Mouse (Mus musculus): ENCODE measurements around the gene Phkb. TPM values are rescaled to one million over a fixed set of nuclear protein-coding genes. Genes with fewer than 3 reads are reported as not detected.
"Not testable (repeated sequence)": the region's sequence is repeated elsewhere in the genome, so short reads cannot be mapped to it uniquely, and the experiment has no call there.

The Phkb gene
- polyA plus RNA-seq (2012; rRNA removed), result 6.8 and 7.4 TPM in 2 replicates

DNA sequence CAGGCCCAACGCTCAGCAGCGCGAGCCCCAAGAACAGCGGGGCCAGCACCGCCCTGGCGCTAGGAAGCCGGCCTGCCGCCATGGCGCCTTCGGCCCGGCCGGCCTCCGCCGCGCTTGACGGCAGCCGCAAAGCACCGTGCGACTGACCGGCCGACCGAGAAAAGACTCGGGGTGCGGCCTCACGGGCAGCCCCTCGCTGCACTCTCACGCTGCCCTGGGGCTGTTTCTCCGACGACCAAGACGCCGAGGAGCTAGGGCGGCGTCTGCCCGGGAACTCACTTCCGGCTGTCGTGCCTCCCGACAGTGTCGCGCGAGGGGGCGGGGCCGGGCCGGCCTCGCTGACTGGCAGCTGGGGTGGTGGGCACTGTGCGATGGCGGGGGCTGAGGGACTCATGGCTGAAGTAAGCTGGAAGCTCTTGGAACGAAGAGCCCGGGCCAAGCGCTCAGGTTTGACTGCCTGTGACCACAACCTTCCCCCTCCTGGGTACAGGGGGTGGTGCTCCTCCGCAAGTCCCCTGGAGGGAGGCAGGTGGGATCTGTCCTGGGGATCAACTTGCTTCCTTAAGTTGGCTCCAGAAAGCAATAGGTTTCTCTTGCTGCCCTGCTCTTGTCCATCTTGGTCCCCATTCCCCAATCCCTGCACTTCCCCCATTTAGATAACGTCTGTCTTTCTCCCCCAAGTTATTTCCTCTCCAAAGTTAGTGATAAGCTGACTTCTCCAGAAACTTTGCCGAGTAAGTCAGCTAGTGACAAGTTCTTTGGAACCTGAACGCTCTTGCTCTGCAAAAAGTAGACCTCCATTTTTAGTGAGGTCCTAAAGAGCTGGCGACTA is at the start of gene Phkb, which contains the start of gene Itfg1:
Phkb (plus strand) TSS at position 303 of the 832 bp plus-strand sequence.
Itfg1 (minus strand) TSS at position 265 of the 832 bp plus-strand sequence.
- H3K4me3 ChIP-seq (ENCODE audit: control insufficient read depth, insufficient read depth, low read length), result peak within 1 kb of the TSS; percentile 64
- H3K27me3 ChIP-seq (ENCODE audit: control insufficient read depth, insufficient read depth, low read length), result no peaks in the 10 kb centered on the region
- TF ChIP-seq CTCF (IDR thresholded peaks at IDR 0.05; ENCODE audit: borderline replicate concordance, control insufficient read depth, extremely low read depth, insufficient read depth, low read length, poor library complexity) (no peak), POLR2A (IDR thresholded peaks at IDR 0.05; ENCODE audit: control insufficient read depth, extremely low read depth, insufficient read depth, low read length, poor library complexity) (peak; percentile 83)
- 0 out of 2 replicates have a peak, but pooled peaks cover under 1% of the 10 kb centered on the region for H3K36me3 ChIP-seq (ENCODE audit: control insufficient read depth, insufficient read depth, low read length)
- under 1% methylated on average over 54 of the region's 54 CpGs for WGBS
- no peak within 1 kb of the TSS for H3K27ac ChIP-seq (ENCODE audit: control insufficient read depth, insufficient read depth, low read length)
- peaks cover 6% of the 10 kb centered on the region for H3K4me1 ChIP-seq (replicated peaks; ENCODE audit: control insufficient read depth, insufficient read depth, low read length)
- DNase-seq, result peak; percentile 94

DNA sequence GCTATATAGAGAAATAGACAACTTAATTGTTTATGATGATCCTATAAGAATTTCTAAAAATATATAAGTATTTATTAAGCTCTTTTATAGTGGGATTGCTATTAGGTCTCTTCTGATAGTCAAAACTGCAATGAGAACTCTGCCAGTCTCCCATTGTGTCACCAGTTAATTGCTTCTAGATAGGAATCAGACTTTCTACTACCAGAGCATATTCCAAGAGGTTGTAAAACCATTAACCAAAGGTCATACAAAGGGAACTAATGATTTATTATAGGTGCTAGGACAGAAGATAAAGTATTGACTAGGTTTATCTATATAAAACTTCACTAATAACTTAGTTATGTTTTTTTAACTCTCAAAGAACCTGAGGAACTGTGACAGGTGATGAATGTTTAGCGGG is 44.4 kb upstream of the Phkb start:
- H3K4me1 ChIP-seq (replicated peaks; ENCODE audit: control insufficient read depth, insufficient read depth, low read length); H3K27ac ChIP-seq (ENCODE audit: control insufficient read depth, insufficient read depth, low read length); H3K4me3 ChIP-seq (ENCODE audit: control insufficient read depth, insufficient read depth, low read length); H3K27me3 ChIP-seq (ENCODE audit: control insufficient read depth, insufficient read depth, low read length); DNase-seq; H3K36me3 ChIP-seq (ENCODE audit: control insufficient read depth, insufficient read depth, low read length): not testable (repeated sequence)
- WGBS, result 100% methylated on average over 1 of the region's 1 CpGs

DNA sequence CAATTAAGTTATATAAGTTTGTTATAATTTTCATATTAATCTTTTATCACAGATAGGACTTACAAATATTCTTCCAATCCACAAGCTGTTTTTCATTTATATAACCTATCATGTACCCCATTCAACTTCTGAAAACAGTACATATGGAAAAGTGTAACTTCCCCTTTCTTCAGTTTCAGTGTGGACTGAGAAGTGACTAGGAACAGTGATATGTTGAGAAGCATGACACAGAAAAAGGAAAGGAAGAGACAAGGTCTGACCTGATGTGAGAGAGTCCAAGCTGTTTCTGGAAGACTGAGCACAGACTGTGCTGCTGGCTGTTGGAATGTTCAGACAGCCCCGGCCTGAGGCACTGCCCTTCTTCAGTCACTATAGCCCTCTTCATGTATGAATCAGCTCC is 40.6 kb upstream of the Phkb start:
- Histone ChIP-seq H3K4me1 (replicated peaks; ENCODE audit: control insufficient read depth, insufficient read depth, low read length) (no peaks in the 10 kb centered on the region), H3K36me3 (ENCODE audit: control insufficient read depth, insufficient read depth, low read length) (no peaks in the 10 kb centered on the region), H3K27ac (ENCODE audit: control insufficient read depth, insufficient read depth, low read length) (no peak overlapping the region), H3K4me3 (ENCODE audit: control insufficient read depth, insufficient read depth, low read length) (no peak overlapping the region), H3K27me3 (ENCODE audit: control insufficient read depth, insufficient read depth, low read length) (no peaks in the 10 kb centered on the region)
- no peak for TF ChIP-seq CTCF (IDR thresholded peaks at IDR 0.05; ENCODE audit: borderline replicate concordance, control insufficient read depth, extremely low read depth, insufficient read depth, low read length, poor library complexity)
- no peak for TF ChIP-seq POLR2A (IDR thresholded peaks at IDR 0.05; ENCODE audit: control insufficient read depth, extremely low read depth, insufficient read depth, low read length, poor library complexity)
- WGBS, result 65% methylated on average over 1 of the region's 1 CpGs
- DNase-seq, result no peak

DNA sequence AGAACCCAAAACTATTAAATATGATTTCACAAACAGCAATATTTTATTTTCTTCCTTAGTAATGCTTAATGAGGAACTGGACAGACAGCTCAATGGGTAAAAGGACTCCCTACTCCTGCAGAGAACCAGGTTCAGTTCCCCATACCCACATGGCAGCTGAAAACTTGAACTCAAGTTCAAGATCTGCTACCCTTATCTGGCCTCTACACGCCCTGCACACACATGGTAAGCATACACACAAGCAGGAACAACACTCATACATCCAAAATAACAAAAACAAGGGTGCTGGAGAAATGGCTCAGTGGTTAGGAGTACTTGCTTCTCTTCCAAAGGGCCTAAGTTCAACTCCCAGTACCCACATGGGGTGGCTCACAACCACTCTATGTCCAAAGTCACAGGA is 39.4 kb upstream of the Phkb start:
- H3K36me3 ChIP-seq (ENCODE audit: control insufficient read depth, insufficient read depth, low read length), result no peaks in the 10 kb centered on the region
- DNase-seq, result no peak
- no peak overlapping the region for H3K27ac ChIP-seq (ENCODE audit: control insufficient read depth, insufficient read depth, low read length)
- H3K4me3 ChIP-seq (ENCODE audit: control insufficient read depth, insufficient read depth, low read length), result no peak overlapping the region
- no peak for TF ChIP-seq POLR2A (IDR thresholded peaks at IDR 0.05; ENCODE audit: control insufficient read depth, extremely low read depth, insufficient read depth, low read length, poor library complexity)
- no peak for TF ChIP-seq CTCF (IDR thresholded peaks at IDR 0.05; ENCODE audit: borderline replicate concordance, control insufficient read depth, extremely low read depth, insufficient read depth, low read length, poor library complexity)
- H3K4me1 ChIP-seq (replicated peaks; ENCODE audit: control insufficient read depth, insufficient read depth, low read length), result no peaks in the 10 kb centered on the region
- no peaks in the 10 kb centered on the region for H3K27me3 ChIP-seq (ENCODE audit: control insufficient read depth, insufficient read depth, low read length)
- WGBS, result 93% methylated on average over 1 of the region's 1 CpGs

DNA sequence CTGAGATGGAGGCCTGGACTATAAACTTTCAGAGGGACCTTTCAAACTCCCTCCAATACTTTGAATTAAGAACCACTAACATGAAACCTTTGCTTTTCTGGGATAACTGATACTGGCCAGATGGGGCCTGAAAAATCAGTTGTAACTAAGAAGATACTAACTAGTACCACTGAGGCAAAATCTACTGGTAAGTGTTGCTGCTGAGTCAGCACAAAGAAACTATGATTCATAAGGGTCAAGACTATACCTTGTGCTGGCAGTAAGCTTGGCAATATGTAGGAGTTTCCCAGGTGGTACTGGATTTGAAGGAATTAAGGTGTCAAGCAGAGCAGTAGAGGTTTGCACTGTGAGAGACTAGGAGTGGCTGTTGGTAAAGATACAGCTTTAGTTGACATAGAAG is 27.1 kb upstream of the Phkb start:
- DNase-seq, result no peak
- Histone ChIP-seq H3K4me1 (replicated peaks; ENCODE audit: control insufficient read depth, insufficient read depth, low read length) (no peaks in the 10 kb centered on the region), H3K36me3 (ENCODE audit: control insufficient read depth, insufficient read depth, low read length) (no peaks in the 10 kb centered on the region), H3K4me3 (ENCODE audit: control insufficient read depth, insufficient read depth, low read length) (no peak overlapping the region), H3K27ac (ENCODE audit: control insufficient read depth, insufficient read depth, low read length) (no peak overlapping the region), H3K27me3 (ENCODE audit: control insufficient read depth, insufficient read depth, low read length) (no peaks in the 10 kb centered on the region)
- TF ChIP-seq CTCF (IDR thresholded peaks at IDR 0.05; ENCODE audit: borderline replicate concordance, control insufficient read depth, extremely low read depth, insufficient read depth, low read length, poor library complexity), result no peak

DNA sequence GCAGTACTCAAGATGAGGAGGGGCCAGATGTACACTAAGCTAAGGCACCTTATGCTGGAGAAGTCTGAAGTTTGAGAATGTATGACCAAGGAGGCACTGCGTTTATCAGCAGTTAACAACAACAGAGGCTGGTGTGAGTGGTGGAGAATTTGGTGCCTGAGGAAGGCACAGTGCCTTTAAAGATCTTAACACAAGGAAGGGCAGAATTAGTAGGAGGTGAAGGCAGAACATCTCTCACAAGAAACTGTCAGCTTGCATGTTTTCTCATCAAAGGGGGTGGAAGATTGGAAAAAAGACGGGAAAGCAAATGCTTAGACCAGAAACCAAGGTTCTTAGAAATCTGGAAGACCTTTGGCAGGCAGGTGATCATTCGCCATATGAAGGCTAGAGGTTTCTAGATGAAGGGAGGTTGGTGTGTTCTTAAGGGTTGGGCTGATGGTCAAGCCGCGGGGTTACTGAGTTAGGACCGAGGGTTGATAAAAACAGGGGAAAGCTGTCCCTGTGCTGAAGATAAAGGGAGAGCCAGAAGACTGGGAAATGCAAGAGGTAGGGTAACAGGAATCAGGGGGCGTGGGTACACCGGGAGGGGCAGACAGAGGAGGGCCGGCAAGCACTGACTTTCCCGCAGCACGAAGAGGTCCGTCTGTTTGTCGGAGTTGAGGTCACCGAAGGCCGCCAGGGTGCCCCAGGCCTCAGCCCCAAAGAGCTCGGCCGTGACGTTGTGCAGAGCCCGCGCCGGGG is 673 bp upstream of the Phkb start:
- TF ChIP-seq CTCF (IDR thresholded peaks at IDR 0.05; ENCODE audit: borderline replicate concordance, control insufficient read depth, extremely low read depth, insufficient read depth, low read length, poor library complexity) (no peak), POLR2A (IDR thresholded peaks at IDR 0.05; ENCODE audit: control insufficient read depth, extremely low read depth, insufficient read depth, low read length, poor library complexity) (no peak)
- H3K4me1 ChIP-seq (replicated peaks; ENCODE audit: control insufficient read depth, insufficient read depth, low read length), result peaks cover 6% of the 10 kb centered on the region
- 0 out of 2 replicates have a peak, but pooled peaks cover 3% of the 10 kb centered on the region for H3K36me3 ChIP-seq (ENCODE audit: control insufficient read depth, insufficient read depth, low read length)
- 3% methylated on average over 21 of the region's 21 CpGs for WGBS
- no peaks in the 10 kb centered on the region for H3K27me3 ChIP-seq (ENCODE audit: control insufficient read depth, insufficient read depth, low read length)
- H3K4me3 ChIP-seq (ENCODE audit: control insufficient read depth, insufficient read depth, low read length), result peak overlapping the region; percentile 64
- H3K27ac ChIP-seq (ENCODE audit: control insufficient read depth, insufficient read depth, low read length), result no peak overlapping the region
- no peak for DNase-seq

Measured in thymus, adult 2 months (tissue).